Mouse (Mus musculus): ENCODE measurements at regions not wholly inside any gene's neighbourhood (a gene's known extent, or its start where the extent isn't known, plus 50 kb on each side); places are given as distances from the start of the nearest gene placed in this dataset.
"Not testable (repeated sequence)": the region's sequence is repeated elsewhere in the genome, so short reads cannot be mapped to it uniquely, and the experiment has no call there.

DNA sequence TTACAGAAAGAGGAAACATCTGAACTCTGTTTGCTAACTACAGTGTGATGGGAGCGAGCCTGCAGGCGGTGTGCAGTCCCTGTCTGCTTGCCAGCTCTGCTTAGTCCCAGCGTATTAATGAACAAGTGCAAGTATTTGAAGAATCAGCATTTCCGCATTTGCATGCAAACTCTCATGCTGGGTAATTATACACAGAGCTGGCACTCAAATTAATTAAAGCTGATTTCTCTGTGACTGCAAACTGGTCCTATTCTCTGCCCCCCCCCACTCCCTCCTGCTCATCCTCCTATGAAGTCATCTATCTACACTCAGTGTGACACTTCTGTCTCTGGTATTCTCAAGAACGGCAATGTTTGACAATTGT is 85.1 kb upstream of the Adgrl2 start:
- H3K27ac ChIP-seq (ENCODE audit: insufficient read depth, low read depth, low read length), result no peak overlapping the region
- no peaks in the 10 kb centered on the region for H3K36me3 ChIP-seq (ENCODE audit: control insufficient read depth, insufficient read depth, low read length)
- TF ChIP-seq CTCF (IDR thresholded peaks at IDR 0.05; ENCODE audit: extremely low read depth, insufficient read length, insufficient replicate concordance, low read depth, low read length) (no peak), POLR2A (IDR thresholded peaks at IDR 0.05; ENCODE audit: low read depth, low read length) (no peak)
- WGBS, result 74% methylated on average over 5 of the region's 5 CpGs
- peaks cover 6% of the 10 kb centered on the region; the same call in 1 of the 2 replicates for H3K4me1 ChIP-seq (ENCODE audit: control insufficient read depth, insufficient read depth, insufficient read length, low read length)
- H3K4me3 ChIP-seq (ENCODE audit: low read depth, low read length), result no peak overlapping the region
- no peaks in the 10 kb centered on the region for H3K27me3 ChIP-seq (ENCODE audit: control insufficient read depth, insufficient read depth, low read length)

DNA sequence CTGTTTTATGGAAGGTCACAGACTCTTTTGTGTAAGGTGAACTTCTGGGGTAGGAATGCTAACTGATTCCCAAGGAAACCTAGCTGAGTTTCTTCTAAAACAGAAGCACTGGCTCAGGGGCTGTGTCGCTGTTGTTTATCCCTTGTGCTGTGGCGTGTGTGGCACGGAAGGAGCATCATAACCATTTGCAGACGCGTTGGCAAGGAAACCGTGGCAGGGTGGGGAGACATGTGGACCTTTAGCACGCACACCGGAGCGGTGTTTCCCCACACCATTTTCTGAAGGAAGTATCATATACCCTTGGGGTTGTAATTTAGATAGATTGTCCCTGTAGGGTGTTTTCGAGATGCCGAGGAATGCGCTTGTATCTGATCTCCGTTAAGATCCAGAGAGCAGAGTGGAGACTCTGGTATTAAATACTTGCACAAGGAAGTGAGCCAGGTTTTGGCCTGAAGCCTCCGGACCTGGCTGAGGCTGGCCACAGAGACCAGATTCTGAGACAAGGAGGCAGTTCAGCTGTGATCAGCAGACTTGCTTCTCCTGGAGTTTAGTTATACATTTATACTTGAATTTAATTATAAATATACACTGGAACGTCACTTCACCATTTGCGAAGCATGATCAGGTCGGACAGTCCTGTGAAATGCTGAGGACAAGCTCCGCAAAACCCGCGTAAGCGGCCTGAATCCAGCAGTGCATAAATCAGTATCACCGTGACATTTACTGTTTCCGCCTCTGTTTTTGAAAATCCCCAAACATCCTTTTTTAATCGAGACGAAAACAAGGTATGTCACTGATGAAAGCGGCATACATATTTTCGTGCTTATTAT is 84.5 kb upstream of the Adgrl2 start:
- H3K27me3 ChIP-seq (ENCODE audit: control insufficient read depth, insufficient read depth, low read length), result no peaks in the 10 kb centered on the region
- peaks cover 6% of the 10 kb centered on the region; the same call in 1 of the 2 replicates for H3K4me1 ChIP-seq (ENCODE audit: control insufficient read depth, insufficient read depth, insufficient read length, low read length)
- WGBS, result 72% methylated on average over 27 of the region's 27 CpGs
- H3K4me3 ChIP-seq (ENCODE audit: low read depth, low read length), result no peak overlapping the region
- no peak for TF ChIP-seq CTCF (IDR thresholded peaks at IDR 0.05; ENCODE audit: extremely low read depth, insufficient read length, insufficient replicate concordance, low read depth, low read length)
- no peak for TF ChIP-seq POLR2A (IDR thresholded peaks at IDR 0.05; ENCODE audit: low read depth, low read length)
- H3K27ac ChIP-seq (ENCODE audit: insufficient read depth, low read depth, low read length), result no peak overlapping the region
- no peaks in the 10 kb centered on the region for H3K36me3 ChIP-seq (ENCODE audit: control insufficient read depth, insufficient read depth, low read length)

DNA sequence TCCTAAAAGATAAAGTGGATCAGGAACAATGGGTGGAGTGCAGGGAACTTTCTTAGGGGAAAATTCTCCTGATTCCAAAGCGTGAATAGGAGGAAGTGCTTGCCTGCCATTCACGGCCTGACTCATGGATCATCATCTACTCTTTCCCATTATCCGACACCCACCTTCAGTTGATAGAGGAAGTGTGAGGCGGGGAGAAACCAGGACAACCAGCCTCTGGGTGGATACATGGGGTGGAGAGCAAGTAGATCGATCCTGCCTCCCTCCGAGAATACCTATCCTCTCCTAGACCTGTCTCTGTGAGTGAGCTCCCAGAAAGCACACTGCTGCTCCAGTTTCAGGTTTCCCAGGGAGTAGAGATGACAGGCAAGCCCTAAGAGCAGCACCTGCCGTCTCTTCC is 79.8 kb upstream of the Adgrl2 start:
- Histone ChIP-seq H3K27me3 (ENCODE audit: control insufficient read depth, insufficient read depth, low read length) (no peaks in the 10 kb centered on the region), H3K4me1 (ENCODE audit: control insufficient read depth, insufficient read depth, insufficient read length, low read length) (no peaks in the 10 kb centered on the region), H3K36me3 (ENCODE audit: control insufficient read depth, insufficient read depth, low read length) (no peaks in the 10 kb centered on the region), H3K27ac (ENCODE audit: insufficient read depth, low read depth, low read length) (no peak overlapping the region), H3K4me3 (ENCODE audit: low read depth, low read length) (no peak overlapping the region)
- TF ChIP-seq POLR2A (IDR thresholded peaks at IDR 0.05; ENCODE audit: low read depth, low read length) (no peak), CTCF (IDR thresholded peaks at IDR 0.05; ENCODE audit: extremely low read depth, insufficient read length, insufficient replicate concordance, low read depth, low read length) (no peak)
- 41% methylated on average over 7 of the region's 7 CpGs for WGBS

DNA sequence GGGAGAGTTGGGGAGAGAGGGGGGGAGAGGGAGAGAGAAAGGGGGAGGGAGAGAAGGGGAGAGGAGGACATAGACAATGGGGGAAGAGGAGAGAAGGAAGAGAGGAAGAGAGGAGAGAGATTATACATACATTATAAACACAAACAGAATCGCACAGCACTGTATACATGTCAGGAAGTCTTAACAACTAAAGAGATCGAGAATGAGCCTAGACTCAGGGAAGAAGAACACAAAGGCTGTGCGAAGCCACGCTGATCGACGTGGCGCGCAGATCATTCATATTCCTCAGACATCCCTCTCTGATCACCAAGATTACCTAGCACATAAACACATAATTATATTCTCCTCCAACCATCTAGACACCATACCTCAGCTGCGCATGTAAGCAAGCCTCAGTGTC is 79.1 kb upstream of the Adgrl2 start:
- H3K4me3 ChIP-seq (ENCODE audit: low read depth, low read length), result no peak overlapping the region
- no peaks in the 10 kb centered on the region for H3K4me1 ChIP-seq (ENCODE audit: control insufficient read depth, insufficient read depth, insufficient read length, low read length)
- TF ChIP-seq CTCF (IDR thresholded peaks at IDR 0.05; ENCODE audit: extremely low read depth, insufficient read length, insufficient replicate concordance, low read depth, low read length), result no peak
- TF ChIP-seq POLR2A (IDR thresholded peaks at IDR 0.05; ENCODE audit: low read depth, low read length), result no peak
- WGBS, result 88% methylated on average over 9 of the region's 9 CpGs
- H3K27ac ChIP-seq (ENCODE audit: insufficient read depth, low read depth, low read length), result no peak overlapping the region
- H3K36me3 ChIP-seq (ENCODE audit: control insufficient read depth, insufficient read depth, low read length), result no peaks in the 10 kb centered on the region
- no peaks in the 10 kb centered on the region for H3K27me3 ChIP-seq (ENCODE audit: control insufficient read depth, insufficient read depth, low read length)

DNA sequence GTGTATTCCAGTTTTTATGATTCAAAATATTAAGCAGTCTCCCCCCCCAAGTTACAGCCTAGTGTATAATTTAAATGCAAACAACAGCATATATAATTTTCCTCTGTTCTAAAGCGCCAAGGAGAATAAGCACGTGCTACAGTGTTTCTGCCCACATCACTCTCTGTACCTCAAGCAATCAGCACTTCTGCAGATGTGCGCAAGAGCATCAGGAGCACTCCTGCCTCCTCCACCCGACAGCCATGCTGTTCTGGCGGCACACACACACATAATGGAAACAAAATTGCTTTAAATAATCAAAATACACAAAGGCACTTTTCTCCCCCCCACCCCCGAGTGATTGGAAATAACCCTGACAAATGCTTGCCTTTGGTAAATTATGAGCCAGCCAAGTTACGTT is 78.5 kb upstream of the Adgrl2 start:
- Histone ChIP-seq H3K4me1 (ENCODE audit: control insufficient read depth, insufficient read depth, insufficient read length, low read length) (no peaks in the 10 kb centered on the region), H3K4me3 (ENCODE audit: low read depth, low read length) (no peak overlapping the region), H3K36me3 (ENCODE audit: control insufficient read depth, insufficient read depth, low read length) (no peaks in the 10 kb centered on the region), H3K27ac (ENCODE audit: insufficient read depth, low read depth, low read length) (no peak overlapping the region), H3K27me3 (ENCODE audit: control insufficient read depth, insufficient read depth, low read length) (no peaks in the 10 kb centered on the region)
- no peak for TF ChIP-seq CTCF (IDR thresholded peaks at IDR 0.05; ENCODE audit: extremely low read depth, insufficient read length, insufficient replicate concordance, low read depth, low read length)
- no peak for TF ChIP-seq POLR2A (IDR thresholded peaks at IDR 0.05; ENCODE audit: low read depth, low read length)
- 81% methylated on average over 7 of the region's 7 CpGs for WGBS

DNA sequence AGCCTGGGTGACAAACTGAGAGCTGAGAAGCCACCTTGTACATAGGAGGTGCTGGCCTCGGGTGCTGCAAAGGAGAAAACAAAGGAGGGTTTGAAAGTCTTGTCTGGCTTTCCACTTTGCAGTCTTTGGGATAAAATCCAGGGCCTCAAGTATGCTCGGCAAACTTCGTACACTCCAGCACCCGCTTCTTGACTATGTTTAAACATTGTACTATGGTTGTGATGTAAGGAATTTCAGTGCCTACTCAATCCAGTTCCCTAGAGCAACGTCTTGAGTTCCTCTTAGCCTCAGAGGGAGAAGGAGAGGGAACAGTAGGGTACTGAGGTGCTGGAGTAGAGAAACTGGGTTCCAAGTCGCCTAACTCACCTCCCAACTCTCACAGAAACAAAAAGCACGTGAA is 77.4 kb upstream of the Adgrl2 start:
- Histone ChIP-seq H3K4me3 (ENCODE audit: low read depth, low read length) (no peak overlapping the region), H3K27me3 (ENCODE audit: control insufficient read depth, insufficient read depth, low read length) (no peaks in the 10 kb centered on the region), H3K36me3 (ENCODE audit: control insufficient read depth, insufficient read depth, low read length) (no peaks in the 10 kb centered on the region), H3K4me1 (ENCODE audit: control insufficient read depth, insufficient read depth, insufficient read length, low read length) (no peaks in the 10 kb centered on the region), H3K27ac (ENCODE audit: insufficient read depth, low read depth, low read length) (no peak overlapping the region)
- 71% methylated on average over 7 of the region's 7 CpGs for WGBS
- TF ChIP-seq POLR2A (IDR thresholded peaks at IDR 0.05; ENCODE audit: low read depth, low read length) (no peak), CTCF (IDR thresholded peaks at IDR 0.05; ENCODE audit: extremely low read depth, insufficient read length, insufficient replicate concordance, low read depth, low read length) (no peak)

DNA sequence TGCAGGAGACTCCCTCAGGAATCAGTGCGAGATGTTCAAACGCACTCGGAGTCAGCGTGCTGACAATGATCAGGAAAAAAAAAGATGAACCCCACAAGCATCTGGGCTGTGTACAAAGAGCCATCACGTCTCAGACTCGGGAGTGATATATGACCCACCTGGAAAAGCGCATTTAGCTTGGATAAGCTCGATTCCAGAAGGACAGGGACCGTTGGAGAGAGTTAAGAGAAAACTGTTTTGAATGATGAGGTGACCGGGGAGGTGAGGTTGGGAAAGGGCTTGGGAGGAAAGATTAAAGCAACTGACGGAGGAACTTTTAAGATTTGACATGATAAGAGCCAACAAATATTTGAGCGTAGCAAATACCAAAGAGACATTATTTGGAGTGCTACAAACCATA is 64.7 kb upstream of the Adgrl2 start:
- no peak overlapping the region for H3K4me3 ChIP-seq (ENCODE audit: low read depth, low read length)

DNA sequence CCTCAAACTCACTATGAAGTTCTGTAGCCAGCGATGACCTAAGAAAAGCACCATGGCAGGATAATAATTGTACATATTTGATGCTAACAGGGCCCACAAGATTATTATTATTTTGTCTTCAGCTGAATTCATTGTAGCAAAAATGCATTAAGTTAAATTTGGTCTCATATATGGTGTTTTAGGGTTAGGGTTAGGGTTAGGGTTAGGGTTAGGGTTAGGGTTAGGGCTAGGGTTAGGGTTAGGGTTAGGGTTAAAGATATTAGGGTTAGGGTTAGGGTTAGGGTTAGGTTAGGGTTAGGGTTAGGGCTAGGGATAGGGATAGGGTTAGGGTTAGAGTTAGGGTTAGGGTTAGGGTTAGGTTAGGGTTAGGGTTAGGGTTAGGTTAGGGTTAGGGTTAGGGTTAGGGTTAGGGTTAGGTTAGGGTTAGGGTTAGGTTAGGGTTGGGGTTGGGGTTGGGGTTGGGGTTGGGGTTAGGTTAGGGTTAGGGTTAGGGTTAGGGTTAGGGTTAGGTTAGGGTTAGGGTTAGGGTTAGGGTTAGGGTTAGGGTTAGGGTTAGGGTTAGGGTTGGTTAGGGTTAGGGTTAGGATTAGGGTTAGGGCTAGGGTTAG is 62.0 kb upstream of the Adgrl2 start:
- WGBS, result 98% methylated on average over 1 of the region's 1 CpGs

More for the DNA sequence above, 64.7 kb upstream of the Adgrl2 start:
- Histone ChIP-seq H3K4me1 (ENCODE audit: control insufficient read depth, insufficient read depth, insufficient read length, low read length) (no peaks in the 10 kb centered on the region), H3K27ac (ENCODE audit: insufficient read depth, low read depth, low read length) (no peak overlapping the region), H3K27me3 (ENCODE audit: control insufficient read depth, insufficient read depth, low read length) (no peaks in the 10 kb centered on the region), H3K36me3 (ENCODE audit: control insufficient read depth, insufficient read depth, low read length) (no peaks in the 10 kb centered on the region)
- TF ChIP-seq POLR2A (IDR thresholded peaks at IDR 0.05; ENCODE audit: low read depth, low read length) (no peak), CTCF (IDR thresholded peaks at IDR 0.05; ENCODE audit: extremely low read depth, insufficient read length, insufficient replicate concordance, low read depth, low read length) (no peak)
- WGBS, result 47% methylated on average over 12 of the region's 12 CpGs

More for the DNA sequence above, 62.0 kb upstream of the Adgrl2 start:
- H3K27ac ChIP-seq (ENCODE audit: insufficient read depth, low read depth, low read length); H3K27me3 ChIP-seq (ENCODE audit: control insufficient read depth, insufficient read depth, low read length); H3K36me3 ChIP-seq (ENCODE audit: control insufficient read depth, insufficient read depth, low read length); H3K4me3 ChIP-seq (ENCODE audit: low read depth, low read length); H3K4me1 ChIP-seq (ENCODE audit: control insufficient read depth, insufficient read depth, insufficient read length, low read length): not testable (repeated sequence)
